Mouse (Mus musculus) MEL (cell line): ENCODE data around the gene Cog3. TPM values are rescaled to one million over a fixed set of nuclear protein-coding genes. Genes with fewer than 3 reads are reported as not detected.

Experiments
- polyA plus RNA-seq, 2 experiments: library from polyadenylated mRNA; stranded (reverse) in 1 of 2; unstranded in 1 of 2; fragments of >175 nt in 1 of 2; fragments of >200 nt in 1 of 2; gene quantifications; 2 replicates each; pipeline versions ENCODE4 v1.2.1 to v1.2.4; 2012; ENCODE audit warnings: low replicate concordance in 2 of 2, low read depth in 1 of 2; ENCODE audit not compliant: insufficient read length in 2 of 2, insufficient read depth in 1 of 2, missing spikeins in 1 of 2
- total RNA-seq: library from RNA; depleted of rRNA; stranded (reverse); fragments of 300-350 nt; gene quantifications from 2 replicates; pipeline ENCODE4 v1.2.3, GENCODE M21; 2012; rRNA removed

The Cog3 gene
- total and polyA plus RNA-seq, 3 experiments: 15.3 to 46.1 (median 16.7) TPM

Other genes starting within 250 kb of the Cog3 start
- gene Spert, start 161.4 kb downstream of the Cog3 start, total RNA-seq: not detected in 2 replicates
- gene Spert, start 161.4 kb downstream of the Cog3 start, polyA plus RNA-seq: under 1 TPM in 1 of 2 experiments, not detected in 1; 0.04 TPM
- gene Erich6b, start 112.3 kb downstream of the Cog3 start, total RNA-seq: not detected in 2 replicates
- not detected for gene Erich6b, start 112.3 kb downstream of the Cog3 start, polyA plus RNA-seq
- gene Slc25a30, start 32.5 kb upstream of the Cog3 start, total RNA-seq: 20.3 and 25.9 TPM in 2 replicates
- gene Slc25a30, start 32.5 kb upstream of the Cog3 start, polyA plus RNA-seq: 10 to 100 TPM in 1 of 2 experiments, not detected in 1; 24.0 TPM
- gene Tpt1, start 90.6 kb upstream of the Cog3 start, total RNA-seq: 652 and 695 TPM in 2 replicates
- gene Tpt1, start 90.6 kb upstream of the Cog3 start, polyA plus RNA-seq: 1,000 to 10,000 TPM in 1 of 2 experiments, 100 to 1,000 TPM in 1; 817 to 1,342 TPM
- 0.08 TPM in 1 of 2 replicates, not detected in the other for gene Kctd4, start 200.5 kb upstream of the Cog3 start, total RNA-seq
- under 1 TPM in 1 of 2 experiments, not detected in 1; 0.01 TPM for gene Kctd4, start 200.5 kb upstream of the Cog3 start, polyA plus RNA-seq